Mouse (Mus musculus) layer of hippocampus, adult 9-11 months (tissue): ENCODE results near the gene Lasp1.

Experiments used
- DNase-seq: peaks from one replicate; pipeline ENCODE4 v3.0.0; 2022

The Lasp1 gene

GRCm38 (mm10) chr11:97797369-97798082, 1.3 kb upstream of the Lasp1 start:
- no peak for DNase-seq

DNA sequence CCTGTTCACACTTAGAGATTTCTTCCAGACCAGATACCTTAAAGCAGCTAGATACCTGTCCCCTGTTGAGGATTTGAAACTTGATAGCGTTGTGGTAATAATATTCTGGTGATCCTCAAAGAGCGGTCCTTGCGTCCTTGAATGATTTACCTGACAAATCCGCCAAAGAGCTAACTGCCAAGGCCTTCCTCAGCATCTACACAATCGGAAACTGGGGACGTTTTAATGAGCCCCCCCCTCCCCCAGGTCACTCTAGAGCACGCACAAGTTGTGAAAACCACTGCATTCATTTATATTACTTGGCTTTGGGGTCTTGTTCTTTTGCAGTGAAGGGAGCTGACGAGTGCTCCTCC, 741 bp upstream of the Lasp1 start:
- DNase-seq: no peak

- DNase-seq: peak; percentile 90
Observed at GRCm38 (mm10) chr11:97799146-97799993, 570 bp downstream of the Lasp1 start.

- peak; percentile 67 for DNase-seq
Observed at GRCm38 (mm10) chr11:97799994-97800690, 1.3 kb downstream of the Lasp1 start.

DNA sequence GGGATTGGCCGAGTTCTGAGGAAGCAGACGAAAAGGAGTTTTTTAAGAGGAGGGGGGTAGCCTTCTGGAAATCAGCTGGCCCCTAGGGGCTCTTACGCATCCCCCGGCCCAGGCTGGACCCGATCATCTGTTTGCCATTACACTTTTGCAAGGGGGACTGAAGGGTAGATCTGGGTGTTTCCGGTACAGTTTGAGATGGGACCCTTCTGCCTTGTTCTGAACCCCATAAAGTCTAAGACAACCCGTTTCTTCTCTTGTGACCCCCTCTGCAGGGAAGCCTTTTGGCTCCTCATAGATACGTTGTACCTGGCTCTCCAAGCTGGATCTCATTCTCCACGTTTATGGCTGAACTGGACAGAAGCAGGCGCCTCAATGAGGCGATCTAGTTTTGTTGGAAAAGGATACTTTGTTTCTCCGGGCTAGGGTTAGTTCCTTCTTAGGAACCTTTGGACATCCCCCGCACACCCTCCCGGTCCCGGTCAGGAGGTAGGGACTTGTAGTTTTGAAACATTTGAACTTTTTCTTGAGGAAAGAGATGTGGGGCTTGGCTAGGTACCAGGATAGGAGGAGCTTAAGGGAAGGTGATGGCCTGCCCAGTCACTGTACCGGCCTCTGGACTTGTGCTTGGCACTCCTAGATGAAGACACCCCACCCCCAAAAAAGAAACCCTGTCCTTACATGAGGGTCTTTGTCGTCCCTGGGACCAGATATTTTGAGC, 2.0 kb downstream of the Lasp1 start:
- DNase-seq: no peak

DNA sequence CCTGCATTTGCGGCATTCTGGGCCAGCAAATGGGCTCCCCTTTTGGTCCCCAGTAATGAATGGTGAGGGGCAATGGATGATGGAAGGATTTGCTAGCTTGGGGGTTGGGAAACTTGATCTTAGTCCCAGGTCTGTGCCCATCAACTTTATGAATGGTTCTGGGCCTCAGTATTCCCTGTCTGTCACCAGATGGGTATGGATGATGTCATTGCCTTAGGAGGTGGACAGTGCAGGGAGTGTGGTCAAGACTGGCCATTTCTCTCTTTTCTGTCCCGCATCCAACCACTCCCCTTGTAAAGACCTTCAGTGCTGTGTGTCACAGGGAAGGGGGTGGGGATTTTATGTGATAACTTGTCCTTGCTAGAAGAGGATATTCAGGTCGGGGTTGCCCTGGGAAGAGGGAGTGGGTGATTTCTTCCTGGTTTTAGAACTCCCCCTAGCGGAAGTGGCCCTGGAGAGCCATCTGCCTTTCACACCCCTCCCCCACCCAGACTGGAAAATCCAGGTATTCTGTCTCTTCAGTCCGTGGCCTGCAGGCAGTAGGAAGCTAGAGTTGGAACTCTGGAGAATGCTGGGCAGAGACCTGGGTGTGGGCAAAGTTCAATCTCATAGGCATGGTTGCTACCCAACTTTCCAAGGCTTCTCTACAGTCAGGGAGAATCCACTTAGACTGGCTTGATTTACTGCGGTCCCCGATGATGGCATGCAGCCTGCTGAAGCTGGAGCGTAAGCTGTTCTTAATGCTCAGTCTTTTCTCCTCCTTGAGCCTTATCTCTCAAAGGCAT, 2.8 kb downstream of the Lasp1 start:
- DNase-seq: no peak

GRCm38 (mm10) chr11:97802194-97802470, 3.3 kb downstream of the Lasp1 start:
- DNase-seq: no peak

DNA sequence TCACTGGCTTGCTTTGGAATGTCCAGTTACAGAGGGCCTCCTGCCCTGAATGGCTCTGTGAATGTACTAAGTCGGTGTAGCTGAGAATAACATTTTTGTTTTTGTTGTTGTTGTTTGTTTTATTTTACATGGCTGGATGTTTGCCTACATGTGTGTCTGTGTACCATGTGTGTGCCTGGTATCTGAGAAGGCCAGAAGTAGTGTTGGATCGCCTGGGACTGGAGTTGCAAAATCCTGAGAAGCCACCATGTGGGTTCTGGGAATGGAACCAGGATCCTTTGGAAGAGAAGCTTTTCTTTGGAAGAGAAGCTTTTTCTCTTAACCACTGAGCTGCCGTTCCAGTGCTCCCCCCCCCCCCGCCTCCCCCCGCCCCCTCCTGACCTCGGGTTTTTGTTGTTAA, 3.7 kb downstream of the Lasp1 start:
- no peak for DNase-seq

DNA sequence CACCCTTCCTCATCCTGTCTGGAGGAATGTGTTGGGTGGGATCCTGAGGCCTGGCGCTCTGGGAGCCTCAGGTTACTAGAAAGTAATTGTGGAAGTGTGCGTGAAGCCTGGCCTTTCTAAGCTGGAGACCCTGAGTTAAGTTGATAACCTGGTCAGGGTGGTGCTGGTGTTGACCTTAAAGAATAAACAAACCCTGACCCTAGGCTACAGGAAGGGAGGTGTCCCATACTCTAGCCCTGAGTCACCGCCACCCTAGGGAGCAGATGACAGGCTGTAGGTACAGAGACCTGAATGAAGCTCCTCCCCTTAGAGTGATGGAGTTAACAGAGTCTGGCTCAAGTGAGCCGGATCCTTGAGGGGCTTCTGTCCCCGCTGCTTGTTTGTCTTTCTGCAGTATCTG, 5.0 kb downstream of the Lasp1 start:
- DNase-seq: no peak

DNA sequence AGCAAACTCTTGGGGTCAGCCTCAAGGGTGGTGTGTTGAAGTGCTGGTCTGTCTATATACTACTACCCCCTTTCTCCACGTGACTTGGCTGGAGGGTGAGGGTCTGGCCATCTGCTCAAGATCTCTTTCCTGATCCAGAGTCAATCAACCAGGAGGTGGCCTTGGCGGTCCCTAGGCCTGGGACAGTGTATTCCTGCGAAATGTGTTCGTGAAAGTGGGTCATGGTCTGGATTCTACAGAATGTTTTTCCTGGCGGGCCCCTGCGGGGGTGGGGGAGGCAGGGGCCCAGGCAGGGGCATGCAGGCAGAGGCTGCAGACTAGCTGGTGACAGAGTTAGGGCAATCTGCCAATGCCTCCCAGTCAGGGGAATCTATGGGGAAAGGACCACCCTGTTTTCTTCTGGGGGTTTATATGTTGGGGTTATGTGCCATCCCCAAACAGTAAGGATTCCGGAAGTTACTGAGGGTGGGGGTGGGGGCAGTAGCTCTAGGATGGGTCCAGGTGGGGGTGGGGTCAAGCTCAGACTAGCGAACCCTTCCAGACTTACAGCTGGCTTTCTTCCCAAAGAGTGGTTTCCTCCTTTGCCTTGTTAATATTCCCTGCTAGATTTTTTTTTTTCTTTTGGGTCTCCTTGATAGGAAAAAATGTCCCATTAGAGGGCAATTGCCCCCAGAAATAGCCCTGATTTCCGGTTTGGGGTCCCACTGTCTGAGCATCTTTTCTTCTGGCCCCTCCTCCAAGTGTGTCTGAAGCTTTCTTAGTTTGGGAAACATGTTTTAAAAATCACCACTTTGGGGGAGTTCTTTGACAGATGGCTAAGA, 6.3 kb downstream of the Lasp1 start:
- no peak for DNase-seq

GRCm38 (mm10) chr11:97805662-97806612, 7.1 kb downstream of the Lasp1 start:
- no peak for DNase-seq

GRCm38 (mm10) chr11:97806613-97806964, 7.8 kb downstream of the Lasp1 start:
- DNase-seq: no peak

DNA sequence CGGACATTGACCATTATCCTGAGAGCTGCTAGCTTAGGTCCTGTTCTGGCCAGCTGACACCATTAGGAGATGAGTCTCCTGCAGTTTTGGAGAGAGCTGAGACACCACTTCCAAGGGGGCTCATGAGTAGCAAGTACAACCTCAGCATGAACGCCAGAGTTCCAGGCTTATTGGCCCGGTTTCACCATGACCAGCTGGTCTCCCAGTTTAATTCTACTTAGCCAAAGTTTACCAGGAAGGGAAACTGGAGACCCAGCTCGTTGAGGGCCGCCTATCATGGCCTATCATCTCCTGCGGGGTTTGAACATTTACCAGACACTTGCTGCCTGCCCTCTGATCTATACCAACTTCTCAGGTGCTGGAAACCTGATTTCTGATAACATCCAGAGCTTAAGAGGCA, 8.8 kb downstream of the Lasp1 start:
- no peak for DNase-seq

DNA sequence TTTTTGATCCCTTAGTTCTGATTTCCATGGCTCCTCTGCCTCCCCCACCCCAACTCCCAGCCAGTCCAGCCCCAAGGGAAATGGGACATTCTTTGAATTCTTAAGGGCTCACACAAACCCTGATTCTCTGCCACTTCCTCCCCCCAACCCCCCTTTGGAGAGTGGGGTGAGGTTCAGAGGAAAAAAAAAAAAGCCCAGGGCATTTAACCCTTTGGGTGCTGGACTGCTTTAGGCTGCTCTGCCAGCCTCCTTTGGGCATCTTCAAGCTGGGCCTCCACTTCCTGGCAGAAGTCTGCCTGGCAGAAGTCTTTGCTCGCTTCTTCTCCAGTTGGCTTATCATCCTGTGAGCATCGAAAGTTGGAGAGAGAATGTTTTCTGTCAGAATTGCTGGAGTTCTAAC, 9.3 kb downstream of the Lasp1 start:
- no peak for DNase-seq

- no peak for DNase-seq
Observed at GRCm38 (mm10) chr11:97808621-97809234, 9.9 kb downstream of the Lasp1 start.

DNA sequence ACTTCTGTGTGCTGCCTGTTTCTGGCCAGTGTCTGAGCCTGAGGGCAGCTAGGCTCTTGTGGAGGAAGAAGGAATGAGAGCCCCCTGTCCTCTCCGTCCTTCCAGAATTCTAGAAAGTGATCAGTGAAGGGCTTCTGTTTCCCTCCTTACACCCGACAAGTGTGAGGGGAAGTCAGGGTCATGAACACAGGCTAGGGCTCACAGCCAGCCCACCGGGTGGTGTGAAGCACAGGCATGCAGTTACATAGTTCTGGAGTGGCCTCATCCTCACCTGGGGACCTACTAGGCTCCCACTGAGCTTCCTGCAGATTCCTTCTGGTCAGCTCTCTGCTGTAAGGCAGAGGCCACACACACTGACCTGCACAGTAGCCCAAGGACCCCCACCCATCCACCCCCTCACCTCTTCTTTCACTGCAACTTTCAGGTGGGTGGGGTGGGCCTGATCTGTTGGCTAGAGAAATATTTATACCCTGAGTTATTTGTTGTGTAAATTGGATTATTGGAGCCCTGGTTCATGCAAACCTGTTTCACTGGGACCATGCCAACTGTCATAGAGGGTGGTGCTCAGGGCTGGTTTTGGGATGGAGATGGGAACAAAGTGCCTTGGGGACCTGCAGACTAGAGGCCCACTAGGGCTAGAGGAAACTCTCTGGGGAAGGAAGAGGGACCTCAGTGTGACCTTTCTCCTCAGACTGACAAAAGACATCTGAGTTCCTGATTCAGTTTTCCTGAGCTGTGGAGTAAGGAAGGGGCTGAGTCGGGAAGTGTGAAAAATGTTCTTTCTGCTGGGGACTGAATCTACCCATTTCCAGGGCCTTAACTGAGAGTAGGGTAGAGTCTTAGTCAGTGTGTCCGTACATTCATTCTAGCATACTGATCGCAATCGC, 10.7 kb downstream of the Lasp1 start:
- no peak for DNase-seq

DNA sequence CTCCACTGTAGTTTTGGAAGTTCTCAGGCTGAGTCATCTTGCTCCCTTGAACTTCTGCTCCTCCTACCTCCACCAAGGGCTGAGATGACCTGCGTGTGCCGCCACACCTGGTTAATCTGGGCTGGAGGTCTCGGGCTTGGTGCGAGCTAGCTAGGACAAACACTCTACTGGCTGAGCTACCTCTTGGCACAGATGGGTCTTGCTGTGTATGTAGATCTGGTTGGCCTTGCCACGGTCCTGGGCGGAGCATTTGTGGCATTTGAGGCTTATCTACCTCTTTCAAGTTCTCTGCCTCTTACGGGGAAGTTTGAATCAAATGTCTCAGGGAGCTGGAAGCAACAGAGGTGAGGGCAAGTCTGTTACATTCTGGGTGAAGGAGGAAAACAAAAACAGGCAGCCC, 11.6 kb downstream of the Lasp1 start:
- DNase-seq: no peak

- no peak for DNase-seq
Observed at GRCm38 (mm10) chr11:97810970-97811369, 12.2 kb downstream of the Lasp1 start.
